Comparison of ENCODE assay signal across 33 mouse cellular contexts in the genomic region with DNA sequence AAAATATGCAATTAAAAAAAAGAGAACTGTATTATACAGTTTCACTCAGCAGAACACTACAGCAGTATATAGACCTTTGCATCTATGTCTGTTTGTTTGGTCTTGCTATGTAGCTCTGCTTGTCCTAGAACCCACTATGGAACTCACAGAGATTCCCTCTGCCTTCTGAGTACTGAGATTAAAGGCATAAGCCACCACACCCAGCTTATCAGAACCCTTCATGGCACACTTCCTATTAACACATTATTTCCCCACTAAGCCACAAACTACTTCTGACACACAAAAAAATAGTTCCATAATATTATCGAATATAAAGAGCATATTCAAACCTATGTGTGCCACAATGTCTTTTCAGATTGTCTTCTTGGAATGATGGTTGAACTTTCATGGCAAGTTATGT. TPM values are rescaled to one million over a fixed set of nuclear protein-coding genes. Genes with fewer than 3 reads are reported as not detected.
"Had no signal": no experiment of that assay in that cellular context is flagged by ENCODE, and none has a peak within 500 bp of the region (broad histone marks: within the 10 kb centered on the region; RNA-seq: fewer than 3 reads in every experiment).

No protein-coding gene starts in this region.

- H3K4me3 ChIP-seq: heart, adult 2 months; heart, embryonic 13.5 days; heart, embryonic 15.5 days; hindbrain, embryonic 10.5 days; hindbrain, embryonic 12.5 days; intestine, embryonic 15.5 days; limb, embryonic 13.5 days; limb, embryonic 15.5 days; liver, embryonic 13.5 days had no signal

- H3K27ac ChIP-seq: heart, adult 2 months; heart, embryonic 13.5 days; heart, embryonic 15.5 days; hindbrain, embryonic 10.5 days; hindbrain, embryonic 12.5 days; hindbrain, embryonic 14.5 days; intestine, embryonic 15.5 days; limb, embryonic 13.5 days; limb, embryonic 15.5 days; liver, embryonic 13.5 days had no signal

- H3K4me2 ChIP-seq: heart, embryonic 11.5 days; heart, embryonic 13.5 days; heart, embryonic 15.5 days; hindbrain, embryonic 12.5 days; hindbrain, embryonic 14.5 days; intestine, embryonic 15.5 days; limb, embryonic 13.5 days; limb, embryonic 15.5 days; liver, embryonic 13.5 days had no signal

- H3K9me3 ChIP-seq: heart, embryonic 13.5 days; heart, embryonic 15.5 days; hindbrain, embryonic 10.5 days; hindbrain, embryonic 12.5 days; intestine, embryonic 15.5 days; limb, embryonic 13.5 days; limb, embryonic 15.5 days; liver, embryonic 13.5 days had no signal

- H3K9ac ChIP-seq: heart, embryonic 13.5 days; heart, embryonic 15.5 days; hindbrain, embryonic 12.5 days; hindbrain, embryonic 14.5 days; intestine, embryonic 15.5 days; limb, embryonic 13.5 days; limb, embryonic 15.5 days; liver, embryonic 13.5 days had no signal

- H3K4me1 ChIP-seq: heart, embryonic 13.5 days; heart, embryonic 15.5 days; hindbrain, embryonic 12.5 days; intestine, embryonic 15.5 days; limb, embryonic 15.5 days had no signal

- DNase-seq: gastrocnemius, postnatal 14 days; gastrocnemius, postnatal 36 days; heart, adult 11 months; heart, adult 2 months; heart, postnatal 4 days; kidney, adult 18-20 months; kidney, adult 8-10 months; kidney, postnatal 14 days; kidney, postnatal 36 days; layer of hippocampus, adult 9-11 months; layer of hippocampus, postnatal 36 days; left cerebral cortex, postnatal 4 days; liver, embryonic 13.5 days had no signal

- ATAC-seq: hindbrain, embryonic 16.5 days; inflammation-experienced regulatory T-cells, adult 6 months; intestine, embryonic 15.5 days; intestine, postnatal 0 days had no signal

- H3K36me3 ChIP-seq: heart, embryonic 13.5 days; heart, embryonic 15.5 days; hindbrain, embryonic 10.5 days; hindbrain, embryonic 12.5 days; intestine, embryonic 15.5 days; limb, embryonic 13.5 days; limb, embryonic 15.5 days; liver, embryonic 13.5 days had no signal

- H3K27me3 ChIP-seq: heart, embryonic 13.5 days; heart, embryonic 15.5 days; hindbrain, embryonic 12.5 days; intestine, embryonic 15.5 days; limb, embryonic 13.5 days; limb, embryonic 15.5 days had no signal

RNA-seq across cellular contexts. Expression of a gene that starts 42.5 kb away (rescaled TPM):
- total RNA-seq: gastrocnemius, adult 18-20 months; gastrocnemius, adult 8-10 months; gastrocnemius, postnatal 14 days; gastrocnemius, postnatal 36 days; heart, adult 2 months; heart, postnatal 25 days; liver, adult 2 months had no signal
- polyA plus RNA-seq: heart, embryonic 15.5 days; heart, postnatal 0 days; inflammation-experienced regulatory T-cells, adult 6 months; intestine, embryonic 15.5 days; intestine, postnatal 0 days; kidney, embryonic 14.5 days; large intestine, adult 2 months; limb, embryonic 11.5 days; limb, embryonic 13.5 days; limb, embryonic 15.5 days; liver, adult 2 months; liver, embryonic 13.5 days had no signal
